Mouse (Mus musculus) kidney, postnatal 0 days (tissue): ENCODE results near the gene Ints12. TPM values are rescaled to one million over a fixed set of nuclear protein-coding genes. Genes with fewer than 3 reads are reported as not detected.

Source experiments
- ATAC-seq: fragments of 200-750 bp; cut with Nextera tagmentation; replicated peaks from 2 replicates; pipeline ENCODE4 v1.8.0; 2017; ENCODE audit warnings: low read depth, moderate number of reproducible peaks, moderate TSS enrichment, moderate library complexity; ENCODE audit not compliant: low FRiP score
- DNase-seq: peaks from one replicate; pipeline ENCODE4 v3.0.0-alpha.2; 2016; ENCODE audit warnings: low spot score
- H3K27ac ChIP-seq: fragments of 300-500 bp; sonication (generic); 2 replicates; pipeline ENCODE4 v1.5.1; 2014; ENCODE audit warnings: mild to moderate bottlenecking
- H3K27me3 ChIP-seq: fragments of 300-500 bp; sonication (generic); 2 replicates; pipeline ENCODE4 v1.6.1; 2014; ENCODE audit warnings: low read length, mixed read lengths; ENCODE audit not compliant: insufficient read depth
- H3K36me3 ChIP-seq: fragments of 300-500 bp; sonication (generic); 2 replicates; pipeline ENCODE4 v1.6.1; 2014; ENCODE audit warnings: low read length, mixed read lengths; ENCODE audit not compliant: insufficient read depth
- H3K4me1 ChIP-seq: fragments of 300-500 bp; sonication (generic); replicated peaks from 2 replicates; pipeline ENCODE4 v1.6.1; 2014; ENCODE audit warnings: antibody characterized with exemption, low read length, mixed read lengths; ENCODE audit not compliant: insufficient read depth
- H3K4me2 ChIP-seq: fragments of 300-500 bp; sonication (generic); 2 replicates; pipeline ENCODE4 v1.6.1; 2014; ENCODE audit warnings: mild to moderate bottlenecking, low read length, moderate library complexity, mixed read lengths
- H3K4me3 ChIP-seq: fragments of 300-500 bp; sonication (generic); replicated peaks from 2 replicates; pipeline ENCODE4 v1.5.1; 2014; ENCODE audit warnings: low read depth, low read length
- H3K9ac ChIP-seq: fragments of 300-500 bp; sonication (generic); 2 replicates; pipeline ENCODE4 v1.6.1; 2014; ENCODE audit warnings: low read depth, low read length
- H3K9me3 ChIP-seq: fragments of 300-500 bp; sonication (generic); replicated peaks from 2 replicates; pipeline ENCODE4 v1.6.1; 2016; ENCODE audit warnings: low read length, inconsistent platforms, mixed read lengths
- CTCF ChIP-seq: IDR thresholded peaks from 2 replicates; pipeline ENCODE4 v1.5.1; 2016; ENCODE audit warnings: antibody characterized with exemption, low read depth, mild to moderate bottlenecking, moderate library complexity
- WGBS: fragments of 180-500 bp; shearing (Covaris S2); extraction: QIAGEN DNeasy Blood & Tissue Kit; methylation state at CpG from one replicate; pipeline ENCODE4 v1.1.7; 2014; 5-methylcytosine and 5-hydroxymethylcytosine counted together
- polyA plus RNA-seq: library from polyadenylated mRNA; unstranded; fragments of >200 nt; fragmentation: Nextera tagmentation; extraction: Ambion mirVana; gene quantifications from 2 replicates; pipeline ENCODE4 v1.2.1, GENCODE M21; 2015

Gene Ints12
- polyA plus RNA-seq, 1 experiment from 2014 or later = 21.4 TPM

GRCm38 (mm10) chr3:133154683-133155082, 63.0 kb downstream of the Ints12 start:
- no peak for DNase-seq
- Histone ChIP-seq H3K4me1 (no peaks in the 10 kb centered on the region), H3K4me3 (no peak overlapping the region), H3K9me3 (no peaks in the 10 kb centered on the region), H3K27me3 (no peaks in the 10 kb centered on the region), H3K27ac (no peak overlapping the region), H3K36me3 (no peaks in the 10 kb centered on the region), H3K9ac (no peak overlapping the region), H3K4me2 (no peak overlapping the region)
- no peak for ATAC-seq
- TF ChIP-seq CTCF = no peak
- 79% methylated on average over 8 of the region's 8 CpGs for WGBS

- no peak for ATAC-seq
Observed at GRCm38 (mm10) chr3:133158260-133158659, 66.6 kb downstream of the Ints12 start.

More at GRCm38 (mm10) chr3:133158260-133158659, 66.6 kb downstream of the Ints12 start:
- Histone ChIP-seq H3K4me1 (no peaks in the 10 kb centered on the region), H3K4me3 (no peak overlapping the region), H3K9me3 (no peaks in the 10 kb centered on the region), H3K36me3 (no peaks in the 10 kb centered on the region), H3K27me3 (no peaks in the 10 kb centered on the region), H3K27ac (no peak overlapping the region), H3K4me2 (no peak overlapping the region), H3K9ac (no peak overlapping the region)
- no peak for TF ChIP-seq CTCF
- no peak for DNase-seq
- WGBS = 55% methylated on average over 5 of the region's 5 CpGs

Other genes with a start within 250 kb of the Ints12 start
- gene Npnt, start 141.5 kb upstream of the Ints12 start, polyA plus RNA-seq = 229 and 252 TPM in 2 replicates
- gene Gstcd, start 193 bp downstream of the Ints12 start, polyA plus RNA-seq = 4.5 and 5.0 TPM in 2 replicates
- 4.5 and 5.2 TPM in 2 replicates for gene Arhgef38, start 143.1 kb downstream of the Ints12 start, polyA plus RNA-seq
- gene Ppa2, start 218.3 kb downstream of the Ints12 start, polyA plus RNA-seq = 141 and 144 TPM in 2 replicates